Mouse (Mus musculus) kidney, embryonic 16.5 days (tissue): ENCODE data around the gene Zcchc3. TPM values are rescaled to one million over a fixed set of nuclear protein-coding genes. Genes with fewer than 3 reads are reported as not detected.
"Not testable (repeated sequence)": the region's sequence is repeated elsewhere in the genome, so short reads cannot be mapped to it uniquely, and the experiment has no call there.

Experiments
- ATAC-seq: fragments of 200-750 bp; cut with Nextera tagmentation; 2 replicates; pipeline ENCODE4 v1.8.0; 2017; ENCODE audit warnings: moderate TSS enrichment; ENCODE audit not compliant: low FRiP score, low TSS enrichment
- H3K27ac ChIP-seq: fragments of 300-500 bp; sonication (generic); 2 replicates; pipeline ENCODE4 v1.5.1; 2014; ENCODE audit warnings: low read length
- H3K27me3 ChIP-seq: fragments of 300-500 bp; sonication (generic); 2 replicates; pipeline ENCODE4 v1.6.1; 2014; ENCODE audit warnings: low read length, control low read depth, mixed read lengths; ENCODE audit not compliant: insufficient read depth
- H3K36me3 ChIP-seq: fragments of 300-500 bp; sonication (generic); 2 replicates; pipeline ENCODE4 v1.6.1; 2014; ENCODE audit warnings: low read length, control low read depth, mixed read lengths; ENCODE audit not compliant: insufficient read depth
- H3K4me1 ChIP-seq: fragments of 300-500 bp; sonication (generic); 2 replicates; pipeline ENCODE4 v1.6.1; 2014; ENCODE audit warnings: low read length, control low read depth, mixed read lengths; ENCODE audit not compliant: insufficient read depth
- H3K4me2 ChIP-seq: fragments of 300-500 bp; sonication (generic); replicated peaks from 2 replicates; pipeline ENCODE4 v1.6.1; 2014; ENCODE audit warnings: low read depth, low read length
- H3K4me3 ChIP-seq: fragments of 300-500 bp; sonication (generic); 2 replicates; pipeline ENCODE4 v1.5.1; 2014; ENCODE audit warnings: mild to moderate bottlenecking, low read length
- H3K9ac ChIP-seq: fragments of 300-500 bp; sonication (generic); replicated peaks from 2 replicates; pipeline ENCODE4 v1.6.1; 2014; ENCODE audit warnings: low read length
- H3K9me3 ChIP-seq: fragments of 300-500 bp; sonication (generic); 2 replicates; pipeline ENCODE4 v1.6.1; 2016; ENCODE audit warnings: low read length, control low read depth
- WGBS: fragments of 180-500 bp; shearing (Covaris S2); extraction: QIAGEN DNeasy Blood & Tissue Kit; methylation state at CpG from one replicate; pipeline ENCODE4 v1.1.7; 2014; 5-methylcytosine and 5-hydroxymethylcytosine counted together
- polyA plus RNA-seq: library from polyadenylated mRNA; unstranded; fragments of >200 nt; fragmentation: Nextera tagmentation; extraction: Ambion mirVana; gene quantifications from 2 replicates; pipeline ENCODE4 v1.2.1, GENCODE M21; 2015

Zcchc3 gene
- polyA plus RNA-seq, 1 experiment from 2014 or later: 31.5 TPM

DNA sequence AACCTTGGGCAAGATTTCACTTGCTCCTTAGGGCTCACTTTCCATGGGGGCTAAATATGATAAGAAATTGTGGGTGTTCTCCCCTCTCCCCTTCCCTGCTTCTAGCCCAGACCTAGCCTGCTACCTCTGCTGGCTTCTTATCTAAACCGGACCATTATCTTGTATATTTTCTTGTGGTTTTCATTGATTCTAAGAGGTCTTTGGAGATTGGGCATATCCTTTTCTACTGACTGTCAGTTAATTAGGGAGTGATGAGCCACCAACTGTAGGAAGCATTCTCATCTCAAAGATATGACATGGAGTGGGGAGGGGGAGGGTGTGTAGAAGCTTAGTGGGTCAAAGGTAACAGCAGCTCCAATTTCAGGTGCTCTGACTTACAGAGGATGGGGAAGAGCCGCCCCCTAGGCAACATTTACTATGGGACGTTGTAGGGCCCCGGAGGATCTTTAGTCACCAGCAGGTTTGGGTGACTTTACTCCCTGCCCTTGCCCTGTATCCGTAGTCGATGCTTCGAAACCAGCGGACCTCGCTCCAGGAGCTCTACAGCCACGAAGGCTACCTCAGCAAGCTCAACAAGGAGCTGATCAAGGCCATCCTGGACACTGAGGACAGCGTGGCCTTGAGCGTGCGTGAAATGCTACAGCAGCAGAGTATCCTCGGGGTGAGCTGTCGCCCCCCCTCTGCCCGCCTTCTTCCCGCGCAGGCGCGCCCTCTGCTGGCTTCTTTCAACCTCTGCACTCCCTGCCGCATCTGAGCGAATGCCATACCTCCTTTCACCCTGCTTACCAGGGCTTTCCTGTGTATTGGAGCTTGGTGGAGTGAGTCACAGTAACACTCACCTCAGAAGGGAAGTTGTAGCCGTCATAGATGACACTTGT lies 22.4 kb upstream of the Zcchc3 start:
- 0 out of 2 replicates have a peak, but pooled peaks cover 4% of the 10 kb centered on the region for H3K27me3 ChIP-seq
- peak overlapping the region; percentile 60 for H3K9ac ChIP-seq
- H3K27ac ChIP-seq: no peak overlapping the region
- H3K4me1 ChIP-seq: peaks cover 19% of the 10 kb centered on the region
- no peaks in the 10 kb centered on the region for H3K9me3 ChIP-seq
- no peaks in the 10 kb centered on the region for H3K36me3 ChIP-seq
- H3K4me2 ChIP-seq: peak overlapping the region; percentile 60
- peak; percentile 71 for ATAC-seq
- peak overlapping the region; percentile 31 for H3K4me3 ChIP-seq
- WGBS: 2% methylated on average over 23 of the region's 23 CpGs

DNA sequence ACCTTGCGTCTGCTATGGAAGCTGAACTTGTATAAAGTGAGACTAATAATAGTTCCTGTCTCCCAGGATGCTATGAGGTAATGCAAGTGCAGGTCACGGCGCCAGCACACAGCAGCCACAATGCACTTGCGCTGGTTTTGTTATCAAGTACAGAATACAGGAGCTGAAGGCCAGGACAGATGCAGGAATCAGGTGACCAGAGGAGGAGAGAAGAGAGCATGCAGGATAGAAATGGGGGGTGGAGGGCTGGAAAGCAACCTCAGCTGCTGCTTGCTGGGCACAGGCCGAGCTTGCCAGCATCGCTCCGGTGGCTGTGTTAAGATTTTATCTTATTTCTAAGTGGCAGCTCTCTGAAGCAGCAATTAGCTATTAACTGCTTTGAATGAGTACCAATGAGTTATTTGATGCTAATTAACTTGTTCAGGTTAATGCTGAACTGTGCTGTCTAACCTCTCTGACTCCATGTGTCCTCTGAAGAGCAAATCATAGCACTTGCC lies 21.6 kb upstream of the Zcchc3 start:
- H3K27ac ChIP-seq: 0 out of 2 replicates have a peak overlapping the region, but pooled peaks have one; percentile 13

DNA sequence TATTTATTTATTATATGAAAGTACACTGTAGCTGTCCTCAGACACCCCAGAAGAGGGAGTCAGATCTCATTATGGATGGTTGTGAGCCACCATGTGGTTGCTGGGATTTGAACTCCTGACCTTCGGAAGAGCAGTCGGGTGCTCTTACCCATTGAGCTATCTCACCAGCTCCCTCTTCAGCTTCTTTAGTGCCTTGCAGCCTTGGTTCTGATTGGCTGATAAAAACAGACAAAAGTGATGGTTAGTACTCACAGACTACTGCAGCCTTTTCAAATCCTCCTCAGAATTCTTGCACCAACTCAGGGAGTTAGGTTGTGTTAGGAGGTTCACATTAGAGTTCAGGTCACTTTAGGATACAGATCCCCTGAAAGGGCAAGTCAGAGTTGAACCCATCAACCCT lies 13.7 kb upstream of the Zcchc3 start:
- not testable (repeated sequence) for ATAC-seq, H3K4me3 ChIP-seq
- WGBS: 93% methylated on average over 2 of the region's 2 CpGs

More for the DNA sequence above, 21.6 kb upstream of the Zcchc3 start:
- peak; percentile 55 for ATAC-seq
- Histone ChIP-seq H3K36me3 (no peaks in the 10 kb centered on the region), H3K4me2 (no peak overlapping the region), H3K9ac (no peak overlapping the region), H3K4me3 (no peak overlapping the region), H3K4me1 (peaks cover 17% of the 10 kb centered on the region), H3K9me3 (no peaks in the 10 kb centered on the region), H3K27me3 (0 out of 2 replicates have a peak, but pooled peaks cover 4% of the 10 kb centered on the region)
- WGBS: 61% methylated on average over 7 of the region's 7 CpGs

DNA sequence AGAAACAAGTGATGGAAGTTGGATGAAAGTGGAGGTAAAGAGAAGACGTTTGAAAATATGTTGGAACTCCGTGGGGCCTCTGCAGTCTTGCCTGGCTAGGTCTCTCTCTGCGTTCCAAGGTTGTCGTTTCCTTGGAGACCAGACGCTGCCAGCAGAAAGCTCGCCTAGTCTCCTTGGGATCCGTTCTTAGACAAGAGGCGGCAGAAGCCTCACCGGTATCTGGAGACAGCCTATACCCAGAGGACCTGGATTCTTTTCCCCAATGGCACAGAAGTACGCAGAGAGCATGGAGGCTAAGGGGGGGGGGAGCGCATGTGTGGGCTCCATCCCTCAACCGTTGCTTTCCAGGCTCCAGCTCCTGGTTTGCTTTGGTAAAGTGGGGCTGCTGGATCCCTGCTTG lies 12.7 kb upstream of the Zcchc3 start:
- no peak overlapping the region for H3K27ac ChIP-seq
- no peak overlapping the region for H3K9ac ChIP-seq
- peak overlapping the region; percentile 20; the same call in 1 of the 2 replicates for H3K4me3 ChIP-seq
- no peaks in the 10 kb centered on the region for H3K9me3 ChIP-seq
- WGBS: 10% methylated on average over 12 of the region's 12 CpGs
- ATAC-seq: 0 out of 2 replicates have a peak, but pooled peaks have one; percentile 23
- no peaks in the 10 kb centered on the region for H3K36me3 ChIP-seq
- no peaks in the 10 kb centered on the region; the same call in 1 of the 2 replicates for H3K27me3 ChIP-seq
- H3K4me2 ChIP-seq: peak overlapping the region; percentile 32
- H3K4me1 ChIP-seq: peaks cover 11% of the 10 kb centered on the region

More for the DNA sequence above, 13.7 kb upstream of the Zcchc3 start:
- not testable (repeated sequence) for H3K36me3 ChIP-seq, H3K4me2 ChIP-seq, H3K9ac ChIP-seq, H3K9me3 ChIP-seq, H3K27me3 ChIP-seq, H3K27ac ChIP-seq
- H3K4me1 ChIP-seq: peaks cover 11% of the 10 kb centered on the region

DNA sequence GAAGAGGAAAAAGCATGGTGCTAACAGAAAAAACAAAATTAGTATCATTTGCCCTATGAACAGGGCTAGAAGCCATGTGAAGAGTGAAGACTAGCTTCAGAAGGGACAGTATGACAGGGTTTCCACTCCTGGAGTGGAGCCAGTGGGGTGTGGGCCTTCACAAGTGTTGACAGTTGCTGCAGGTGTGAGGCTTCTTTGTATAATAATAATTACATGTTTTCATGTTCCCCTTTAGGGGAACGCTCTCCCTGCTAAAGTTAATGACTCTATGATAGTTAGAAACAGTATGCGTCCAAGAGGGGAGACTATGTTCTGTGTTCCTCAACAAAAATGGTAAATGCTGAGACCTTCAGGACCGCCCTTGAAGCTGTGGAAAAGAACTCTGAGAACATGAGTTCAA lies 959 bp upstream of the Zcchc3 start:
- no peak for ATAC-seq
- 95% methylated on average over 3 of the region's 3 CpGs for WGBS
- Histone ChIP-seq H3K36me3 (0 out of 2 replicates have a peak, but pooled peaks cover 5% of the 10 kb centered on the region), H3K27ac (peak overlapping the region; percentile 99), H3K27me3 (no peaks in the 10 kb centered on the region), H3K4me2 (peak overlapping the region; percentile 91), H3K4me1 (peaks cover 17% of the 10 kb centered on the region), H3K4me3 (peak overlapping the region; percentile 95; the same call in 1 of the 2 replicates), H3K9me3 (peaks cover 9% of the 10 kb centered on the region), H3K9ac (no peak overlapping the region; the same call in 1 of the 2 replicates)

DNA sequence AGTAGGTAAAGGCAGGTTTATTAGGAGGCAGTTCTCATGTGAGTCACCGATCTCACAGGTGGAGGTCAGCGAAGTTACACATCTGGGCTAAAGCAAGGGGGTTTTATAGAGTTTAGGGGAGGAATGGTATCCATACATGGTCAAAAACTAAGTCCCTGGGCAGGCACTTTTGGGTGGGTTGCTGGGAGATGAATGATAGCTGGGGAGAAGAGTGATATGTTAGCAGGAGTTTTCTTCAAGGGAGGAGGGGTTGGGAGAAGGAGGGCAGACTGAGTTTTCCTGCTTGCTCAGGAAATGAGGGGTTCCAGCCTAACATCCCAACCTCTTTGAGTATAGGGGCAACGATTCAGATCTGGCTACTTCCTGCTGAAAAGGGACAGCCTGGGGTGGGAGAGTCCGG lies 460 bp upstream of the Zcchc3 start, which contains the start of gene 6820408C15Rik:
Gene 6820408C15Rik, plus strand, starts transcription at position 301 of the 400 bp plus-strand sequence.
- Histone ChIP-seq H3K4me1 (peaks cover 22% of the 10 kb centered on the region), H3K4me2 (peak within 1 kb of the TSS; percentile 91), H3K9ac (peak within 1 kb of the TSS; percentile 99), H3K9me3 (peaks cover 9% of the 10 kb centered on the region), H3K4me3 (peak within 1 kb of the TSS; percentile 95), H3K36me3 (0 out of 2 replicates have a peak, but pooled peaks cover 5% of the 10 kb centered on the region), H3K27ac (peak within 1 kb of the TSS; percentile 99), H3K27me3 (no peaks in the 10 kb centered on the region)
- 18% methylated on average over 4 of the region's 4 CpGs for WGBS
- ATAC-seq: no peak

DNA sequence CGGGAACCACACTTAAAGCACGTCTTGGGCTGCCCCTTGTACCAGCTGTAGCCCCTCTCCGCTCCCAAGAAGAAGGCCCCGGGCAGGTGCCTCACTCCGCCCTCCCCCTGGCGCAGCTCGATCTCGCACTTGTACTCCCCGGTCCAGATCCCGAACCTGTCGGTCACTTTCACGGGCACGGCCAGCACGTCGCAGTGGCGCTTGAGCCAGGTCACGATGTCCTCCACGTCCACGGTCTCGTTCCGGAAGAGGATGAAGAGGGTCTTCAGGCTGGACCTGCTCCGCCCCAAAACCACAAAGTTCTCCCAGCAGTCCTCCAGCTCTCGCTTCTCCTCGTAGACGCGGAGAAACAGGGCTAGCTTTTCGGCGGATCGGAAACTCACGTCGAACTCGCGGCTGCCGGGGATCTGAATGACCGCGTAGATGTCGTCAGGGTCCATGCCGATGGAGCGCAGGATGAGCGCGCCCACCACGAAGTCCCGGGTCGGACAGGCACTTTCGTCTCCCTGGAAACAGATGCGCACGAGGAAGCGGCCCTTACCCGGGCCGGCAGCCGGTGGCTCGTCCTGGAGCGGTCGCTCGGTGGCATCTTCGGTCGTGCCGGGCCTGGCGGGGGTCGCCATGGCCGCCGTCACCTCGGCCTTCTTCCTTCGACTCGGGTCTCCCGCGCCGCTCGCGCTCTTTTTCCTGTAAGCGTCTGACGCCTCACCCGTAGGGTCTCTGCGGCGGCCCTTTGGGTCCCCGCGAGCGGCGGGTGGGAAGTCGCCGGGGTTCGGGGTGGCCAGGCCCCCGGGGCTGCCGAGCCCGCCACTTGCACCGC lies 852 bp downstream of the Zcchc3 start:
- peak; percentile 2; the same call in 1 of the 2 replicates for ATAC-seq

DNA sequence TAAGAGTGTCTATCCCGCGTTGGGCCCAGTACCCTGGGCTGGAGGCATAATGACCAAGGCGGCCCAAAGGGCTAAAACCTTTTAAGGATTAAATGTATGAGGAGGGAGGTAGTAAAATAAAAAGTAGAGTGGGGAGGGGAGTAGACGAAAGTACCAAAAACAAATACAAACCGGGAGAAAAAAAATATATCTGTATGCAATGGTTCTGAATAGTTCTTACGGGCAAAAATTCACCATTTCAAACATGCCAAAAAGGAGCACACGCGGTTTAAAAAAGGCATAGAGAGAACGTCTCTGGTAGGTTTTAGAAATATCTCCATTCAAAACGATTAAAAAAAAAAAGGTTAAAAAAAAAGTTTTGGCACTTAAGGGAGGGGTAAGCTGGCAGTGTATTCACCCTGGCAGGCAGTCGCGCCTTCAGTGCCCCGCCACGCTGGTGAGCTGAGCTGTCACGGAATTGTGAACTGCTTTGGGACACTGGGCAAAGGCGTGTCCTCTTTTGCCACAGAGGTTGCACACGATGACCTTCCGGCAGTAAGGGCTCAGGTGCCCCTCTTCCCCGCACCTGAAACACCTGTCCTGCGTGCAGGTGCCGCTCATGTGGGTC lies 1.6 kb downstream of the Zcchc3 start:
- ATAC-seq: no peak

More for the DNA sequence above, 852 bp downstream of the Zcchc3 start:
- Histone ChIP-seq H3K36me3 (0 out of 2 replicates have a peak, but pooled peaks cover 5% of the 10 kb centered on the region), H3K27ac (peak overlapping the region; percentile 99), H3K4me2 (peak overlapping the region; percentile 91), H3K27me3 (no peaks in the 10 kb centered on the region), H3K4me1 (peaks cover 34% of the 10 kb centered on the region), H3K9me3 (peaks cover 9% of the 10 kb centered on the region), H3K4me3 (peak overlapping the region; percentile 95), H3K9ac (peak overlapping the region; percentile 99)
- under 1% methylated on average over 85 of the region's 86 CpGs for WGBS

More for the DNA sequence above, 1.6 kb downstream of the Zcchc3 start:
- Histone ChIP-seq H3K4me3 (peak overlapping the region; percentile 95), H3K27ac (peak overlapping the region; percentile 99), H3K36me3 (0 out of 2 replicates have a peak, but pooled peaks cover 5% of the 10 kb centered on the region), H3K4me1 (peaks cover 34% of the 10 kb centered on the region), H3K9ac (peak overlapping the region; percentile 99), H3K9me3 (peaks cover 9% of the 10 kb centered on the region), H3K4me2 (peak overlapping the region; percentile 91), H3K27me3 (no peaks in the 10 kb centered on the region)
- WGBS: 2% methylated on average over 21 of the region's 21 CpGs
